Mouse (Mus musculus): ENCODE measurements around the gene Cd164l2. TPM values are rescaled to one million over a fixed set of nuclear protein-coding genes. Genes with fewer than 3 reads are reported as not detected.

Cd164l2 gene
- total RNA-seq (2017): not detected in 3 replicates

- no peak for ATAC-seq (replicated peaks; ENCODE audit: insufficient number of reproducible peaks, low FRiP score, low TSS enrichment, poor library complexity, severe bottlenecking)
These were observed at the start of gene Cd164l2, which contains the start of gene Gpr3 for GRCm38 (mm10) chr4:133211751-133212561. TSS of gene Cd164l2 (plus strand) at chr4:133212131. TSS of gene Gpr3 (minus strand) at chr4:133212536.

GRCm38 (mm10) chr4:133162196-133162595, 49.7 kb upstream of the Cd164l2 start:
- ATAC-seq (replicated peaks; ENCODE audit: insufficient number of reproducible peaks, low FRiP score, low TSS enrichment, poor library complexity, severe bottlenecking): no peak

- no peak for ATAC-seq (replicated peaks; ENCODE audit: insufficient number of reproducible peaks, low FRiP score, low TSS enrichment, poor library complexity, severe bottlenecking)
These were observed 45.2 kb upstream of the Cd164l2 start for GRCm38 (mm10) chr4:133166773-133167172.

- peak; percentile 92 for ATAC-seq (replicated peaks; ENCODE audit: insufficient number of reproducible peaks, low FRiP score, low TSS enrichment, poor library complexity, severe bottlenecking)
These were observed 42.5 kb upstream of the Cd164l2 start for GRCm38 (mm10) chr4:133169237-133170055.

- peak; percentile 85 for ATAC-seq (replicated peaks; ENCODE audit: insufficient number of reproducible peaks, low FRiP score, low TSS enrichment, poor library complexity, severe bottlenecking)
These were observed 41.8 kb upstream of the Cd164l2 start for GRCm38 (mm10) chr4:133170056-133170524.

- no peak for ATAC-seq (replicated peaks; ENCODE audit: insufficient number of reproducible peaks, low FRiP score, low TSS enrichment, poor library complexity, severe bottlenecking)
These were observed 41.3 kb upstream of the Cd164l2 start for GRCm38 (mm10) chr4:133170616-133171015.

GRCm38 (mm10) chr4:133172451-133172850, 39.5 kb upstream of the Cd164l2 start:
- ATAC-seq (replicated peaks; ENCODE audit: insufficient number of reproducible peaks, low FRiP score, low TSS enrichment, poor library complexity, severe bottlenecking): no peak

- no peak for ATAC-seq (replicated peaks; ENCODE audit: insufficient number of reproducible peaks, low FRiP score, low TSS enrichment, poor library complexity, severe bottlenecking)
These were observed 37.6 kb upstream of the Cd164l2 start for GRCm38 (mm10) chr4:133174361-133174760.

- ATAC-seq (replicated peaks; ENCODE audit: insufficient number of reproducible peaks, low FRiP score, low TSS enrichment, poor library complexity, severe bottlenecking): no peak
These were observed 36.7 kb upstream of the Cd164l2 start for GRCm38 (mm10) chr4:133175274-133175673.

- ATAC-seq (replicated peaks; ENCODE audit: insufficient number of reproducible peaks, low FRiP score, low TSS enrichment, poor library complexity, severe bottlenecking): no peak
These were observed 35.8 kb upstream of the Cd164l2 start for GRCm38 (mm10) chr4:133175998-133176760.

- no peak for ATAC-seq (replicated peaks; ENCODE audit: insufficient number of reproducible peaks, low FRiP score, low TSS enrichment, poor library complexity, severe bottlenecking)
These were observed 35.0 kb upstream of the Cd164l2 start for GRCm38 (mm10) chr4:133176761-133177403.

GRCm38 (mm10) chr4:133178305-133178704, 33.6 kb upstream of the Cd164l2 start:
- ATAC-seq (replicated peaks; ENCODE audit: insufficient number of reproducible peaks, low FRiP score, low TSS enrichment, poor library complexity, severe bottlenecking): 0 out of 2 replicates have a peak, but pooled peaks have one; percentile 59

- no peak for ATAC-seq (replicated peaks; ENCODE audit: insufficient number of reproducible peaks, low FRiP score, low TSS enrichment, poor library complexity, severe bottlenecking)
These were observed 32.7 kb upstream of the Cd164l2 start for GRCm38 (mm10) chr4:133179258-133179657.

- no peak for ATAC-seq (replicated peaks; ENCODE audit: insufficient number of reproducible peaks, low FRiP score, low TSS enrichment, poor library complexity, severe bottlenecking)
These were observed 29.4 kb upstream of the Cd164l2 start for GRCm38 (mm10) chr4:133182439-133183033.

- no peak for ATAC-seq (replicated peaks; ENCODE audit: insufficient number of reproducible peaks, low FRiP score, low TSS enrichment, poor library complexity, severe bottlenecking)
These were observed 27.7 kb upstream of the Cd164l2 start for GRCm38 (mm10) chr4:133184031-133184897.

GRCm38 (mm10) chr4:133184898-133185665, 26.8 kb upstream of the Cd164l2 start:
- no peak for ATAC-seq (replicated peaks; ENCODE audit: insufficient number of reproducible peaks, low FRiP score, low TSS enrichment, poor library complexity, severe bottlenecking)

All from monocyte, adult 5-6 weeks (primary cell).